Mouse (Mus musculus) E14TG2a.4 (cell line): ENCODE results near the gene Vps13d.
A peak's percentile ranks its signal among the peaks of the same experiment; 100 is the strongest.

Source experiments
- H3K27me3 ChIP-seq: 2 replicates; pipeline ENCODE4 v1.6.1; 2014; ENCODE audit warnings: low read length, control low read depth; ENCODE audit not compliant: insufficient read depth
- H3K36me3 ChIP-seq: 2 replicates; pipeline ENCODE4 v1.6.1; 2014; ENCODE audit warnings: low read length, control low read depth; ENCODE audit not compliant: insufficient read depth
- H3K4me1 ChIP-seq: replicated peaks from 2 replicates; pipeline ENCODE4 v1.6.1; 2014; ENCODE audit warnings: low read depth, low read length, control low read depth
- H3K4me3 ChIP-seq: replicated peaks from 2 replicates; pipeline ENCODE4 v1.5.1; 2014; ENCODE audit warnings: mild to moderate bottlenecking, low read length
- H3K9me3 ChIP-seq: 2 replicates; pipeline ENCODE4 v1.6.1; 2014; ENCODE audit warnings: low read length, control low read depth
- CTCF ChIP-seq: conservative IDR thresholded peaks from 2 replicates; pipeline ENCODE4 v1.5.1; 2014; ENCODE audit warnings: low read length
- NANOG ChIP-seq: IDR thresholded peaks from 2 replicates; pipeline ENCODE4 v1.6.1; 2014; ENCODE audit warnings: borderline replicate concordance, low read length, mixed read lengths
- POU5F1 ChIP-seq: IDR thresholded peaks from 2 replicates; pipeline ENCODE4 v1.6.1; 2014; ENCODE audit warnings: low read length, borderline replicate concordance

The Vps13d gene

GRCm38 (mm10) chr4:145011156-145011555, 183.6 kb downstream of the Vps13d start:
- H3K36me3 ChIP-seq = peaks cover 37% of the 10 kb centered on the region
- H3K4me3 ChIP-seq = no peak overlapping the region
- H3K4me1 ChIP-seq = peaks cover 2% of the 10 kb centered on the region
- no peaks in the 10 kb centered on the region for H3K9me3 ChIP-seq
- TF ChIP-seq POU5F1 = no peak
- no peak for TF ChIP-seq NANOG
- TF ChIP-seq CTCF = no peak
- no peaks in the 10 kb centered on the region for H3K27me3 ChIP-seq

- peaks cover 30% of the 10 kb centered on the region for H3K36me3 ChIP-seq
- H3K4me1 ChIP-seq = peaks cover 9% of the 10 kb centered on the region
- H3K9me3 ChIP-seq = no peaks in the 10 kb centered on the region
- no peak overlapping the region for H3K4me3 ChIP-seq
- H3K27me3 ChIP-seq = no peaks in the 10 kb centered on the region
- TF ChIP-seq POU5F1 (no peak), NANOG (no peak), CTCF (no peak)
Observed at GRCm38 (mm10) chr4:145009934-145010333, 184.9 kb downstream of the Vps13d start.

- TF ChIP-seq POU5F1 (no peak), NANOG (no peak)
- Histone ChIP-seq H3K9me3 (no peaks in the 10 kb centered on the region), H3K4me3 (no peak overlapping the region), H3K27me3 (no peaks in the 10 kb centered on the region), H3K36me3 (peaks cover 31% of the 10 kb centered on the region), H3K4me1 (peaks cover 9% of the 10 kb centered on the region)
Observed at GRCm38 (mm10) chr4:145009437-145009836, 185.4 kb downstream of the Vps13d start.

GRCm38 (mm10) chr4:145005943-145006545, 188.8 kb downstream of the Vps13d start:
- Histone ChIP-seq H3K4me1 (peaks cover 9% of the 10 kb centered on the region), H3K4me3 (no peak overlapping the region), H3K27me3 (no peaks in the 10 kb centered on the region), H3K36me3 (peaks cover 14% of the 10 kb centered on the region), H3K9me3 (no peaks in the 10 kb centered on the region)
- no peak for TF ChIP-seq POU5F1
- no peak for TF ChIP-seq CTCF
- no peak for TF ChIP-seq NANOG

GRCm38 (mm10) chr4:145004176-145004575, 190.6 kb downstream of the Vps13d start:
- no peaks in the 10 kb centered on the region for H3K27me3 ChIP-seq
- peaks cover 10% of the 10 kb centered on the region for H3K36me3 ChIP-seq
- H3K9me3 ChIP-seq = no peaks in the 10 kb centered on the region
- peaks cover 25% of the 10 kb centered on the region for H3K4me1 ChIP-seq
- TF ChIP-seq POU5F1 = no peak
- no peak for TF ChIP-seq CTCF
- no peak for TF ChIP-seq NANOG
- no peak overlapping the region for H3K4me3 ChIP-seq

- TF ChIP-seq NANOG (no peak), POU5F1 (no peak), CTCF (no peak)
- Histone ChIP-seq H3K9me3 (no peaks in the 10 kb centered on the region), H3K36me3 (peaks cover 11% of the 10 kb centered on the region), H3K4me1 (peaks cover 38% of the 10 kb centered on the region), H3K27me3 (no peaks in the 10 kb centered on the region), H3K4me3 (no peak overlapping the region)
Observed at GRCm38 (mm10) chr4:145002733-145003132, 192.1 kb downstream of the Vps13d start.

GRCm38 (mm10) chr4:144999903-145000382, 194.9 kb downstream of the Vps13d start:
- Histone ChIP-seq H3K4me1 (peaks cover 53% of the 10 kb centered on the region), H3K36me3 (peaks cover 11% of the 10 kb centered on the region), H3K27me3 (no peaks in the 10 kb centered on the region), H3K4me3 (peak overlapping the region; percentile 35; the same call in 1 of the 2 replicates), H3K9me3 (no peaks in the 10 kb centered on the region)
- TF ChIP-seq NANOG = no peak
- TF ChIP-seq CTCF = no peak
- no peak for TF ChIP-seq POU5F1

GRCm38 (mm10) chr4:144999572-144999880, 195.3 kb downstream of the Vps13d start:
- H3K27me3 ChIP-seq = no peaks in the 10 kb centered on the region
- TF ChIP-seq CTCF (no peak), NANOG (no peak), POU5F1 (no peak)

GRCm38 (mm10) chr4:144998808-144999571, 195.8 kb downstream of the Vps13d start:
- TF ChIP-seq POU5F1 (no peak), NANOG (no peak), CTCF (no peak)
- no peak overlapping the region for H3K4me3 ChIP-seq
- H3K36me3 ChIP-seq = 0 out of 2 replicates have a peak, but pooled peaks cover 3% of the 10 kb centered on the region
- peaks cover 56% of the 10 kb centered on the region for H3K4me1 ChIP-seq
- no peaks in the 10 kb centered on the region for H3K27me3 ChIP-seq
- H3K9me3 ChIP-seq = no peaks in the 10 kb centered on the region

More at GRCm38 (mm10) chr4:144999572-144999880, 195.3 kb downstream of the Vps13d start:
- Histone ChIP-seq H3K36me3 (peaks cover 8% of the 10 kb centered on the region), H3K4me1 (peaks cover 53% of the 10 kb centered on the region), H3K4me3 (peak overlapping the region; percentile 35; the same call in 1 of the 2 replicates), H3K9me3 (no peaks in the 10 kb centered on the region)
